Mouse (Mus musculus) thymus, adult 18-20 months (tissue): ENCODE measurements around the gene Arhgef17.

Experiments used
- DNase-seq, 2 experiments: peaks; one replicate each; pipeline ENCODE4 v3.0.0; 2022; ENCODE audit warnings: mixed read lengths in 2 of 2

Gene Arhgef17

GRCm38 (mm10) chr7:100938106-100938505 lies 6.2 kb upstream of the Arhgef17 start:
- no peak for DNase-seq

- no peak for DNase-seq
Observed at GRCm38 (mm10) chr7:100937481-100937880, 5.6 kb upstream of the Arhgef17 start.

DNA sequence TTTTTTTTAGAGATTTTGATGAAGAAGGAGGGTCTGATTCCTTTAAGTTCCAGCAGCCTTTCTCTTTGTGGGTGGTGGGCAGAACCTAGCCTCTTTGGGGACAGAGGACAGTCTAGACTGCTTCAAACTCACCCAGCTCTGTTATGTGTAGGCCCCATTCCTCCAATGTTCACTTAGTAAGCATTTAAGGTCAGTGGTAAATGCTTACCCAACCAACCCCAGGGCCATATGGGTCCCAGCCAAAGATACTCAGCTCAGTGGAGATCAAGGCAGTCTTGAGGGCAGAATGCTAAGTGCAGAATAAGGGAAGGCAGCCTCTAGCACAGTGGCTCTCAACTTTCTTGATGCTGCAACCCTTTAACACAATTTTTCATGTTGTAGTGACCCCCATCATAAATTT lies 1.6 kb upstream of the Arhgef17 start:
- no peak for DNase-seq

DNA sequence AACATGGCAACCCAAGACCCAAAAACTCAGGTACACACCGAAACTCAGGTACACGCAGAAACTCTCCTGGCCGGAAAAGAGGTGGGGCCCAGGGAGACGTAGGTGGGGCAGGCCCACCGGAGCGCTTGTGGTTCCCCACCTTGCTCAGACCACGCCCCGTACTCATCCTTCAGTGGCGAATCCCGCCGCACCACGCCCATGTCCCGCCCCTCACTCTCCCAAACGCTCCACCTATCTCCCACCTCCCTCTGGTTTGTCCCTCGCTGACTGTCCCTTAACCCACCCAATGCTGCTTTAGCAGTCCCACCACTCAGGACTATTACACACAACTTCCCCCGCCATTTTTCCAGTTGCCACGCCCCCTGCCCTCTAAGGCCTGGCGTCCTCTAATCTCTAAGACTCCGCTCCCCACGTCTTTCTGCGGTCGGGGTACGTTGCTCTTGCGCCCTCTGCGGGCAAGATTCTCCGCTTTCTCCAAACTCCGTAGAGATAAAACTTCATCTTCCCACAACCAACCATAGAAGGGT lies 637 bp upstream of the Arhgef17 start:
- DNase-seq: peak; percentile 65 to 76

DNA sequence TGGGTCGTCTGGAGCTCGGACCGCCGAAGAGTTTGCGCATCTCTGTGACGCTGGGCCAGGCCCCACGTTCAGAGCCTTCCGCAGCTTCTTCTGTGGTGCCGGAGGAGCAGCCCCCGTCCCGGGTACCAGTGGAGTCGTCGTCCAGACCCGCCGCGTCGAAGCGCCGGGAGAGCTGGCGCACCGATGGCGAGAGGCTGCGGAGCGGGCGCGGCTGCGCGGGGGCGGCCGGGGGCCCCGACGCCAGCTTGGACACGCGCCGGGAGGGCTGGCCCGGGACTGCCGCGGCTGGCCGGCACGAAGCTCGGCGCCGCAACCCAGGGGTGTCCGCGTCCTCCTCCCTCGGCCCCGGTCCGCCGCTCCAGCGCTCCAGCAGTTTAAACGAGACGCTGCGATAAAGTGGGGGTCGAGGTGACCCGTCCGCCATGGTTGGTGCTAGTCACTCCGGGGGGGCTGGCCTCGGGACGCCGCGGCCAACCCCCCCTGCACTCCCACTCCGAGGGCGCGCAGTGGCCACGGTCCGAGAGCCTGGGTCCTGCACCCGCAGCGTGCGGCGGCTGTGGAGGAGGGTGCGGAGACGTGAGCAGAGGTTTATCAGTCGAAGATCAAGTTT lies 486 bp downstream of the Arhgef17 start:
- DNase-seq: no peak

GRCm38 (mm10) chr7:100930619-100931315 lies 1.1 kb downstream of the Arhgef17 start:
- DNase-seq: no peak

- no peak for DNase-seq
Observed at GRCm38 (mm10) chr7:100929639-100930303, 2.1 kb downstream of the Arhgef17 start.

GRCm38 (mm10) chr7:100928456-100928855 lies 3.5 kb downstream of the Arhgef17 start:
- DNase-seq: no peak

DNA sequence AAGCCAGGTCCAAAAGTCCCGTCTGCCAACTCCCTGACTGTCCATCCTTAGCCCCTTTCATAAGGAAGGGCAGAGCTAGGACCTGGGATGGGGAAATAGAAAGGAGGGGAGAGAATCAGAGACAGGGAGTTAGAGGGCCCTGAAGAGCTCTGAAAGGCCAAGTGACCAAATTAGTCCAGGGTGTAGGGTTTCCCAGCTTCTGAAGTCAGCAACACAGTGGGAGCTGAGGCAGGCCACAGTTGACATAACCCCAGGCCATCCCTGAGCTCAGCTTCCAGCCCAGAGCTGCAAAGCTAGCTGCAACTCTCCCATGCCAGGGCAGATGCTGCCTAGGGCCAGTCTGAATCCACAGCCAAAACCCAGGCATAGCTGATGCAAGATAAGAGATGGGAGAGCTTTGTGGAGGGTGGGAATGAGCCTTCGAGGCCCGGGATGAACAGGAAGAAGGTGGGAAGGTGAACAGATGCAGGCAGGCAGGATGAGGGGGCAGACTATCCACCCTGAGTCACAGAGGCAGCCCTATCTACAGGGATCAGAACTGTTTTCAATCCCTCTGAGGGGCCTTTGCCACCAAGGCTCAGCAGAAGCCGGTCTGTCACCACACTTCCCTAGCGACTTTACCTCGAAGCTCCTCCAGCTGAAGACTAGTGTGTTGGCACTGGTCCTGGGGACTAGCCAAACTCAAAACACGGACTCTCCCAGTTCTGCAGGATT lies 4.5 kb downstream of the Arhgef17 start:
- DNase-seq: no peak

- DNase-seq: no peak
Observed at GRCm38 (mm10) chr7:100926311-100926923, 5.5 kb downstream of the Arhgef17 start.

- DNase-seq: no peak
Observed at GRCm38 (mm10) chr7:100924674-100925445, 7.0 kb downstream of the Arhgef17 start.

DNA sequence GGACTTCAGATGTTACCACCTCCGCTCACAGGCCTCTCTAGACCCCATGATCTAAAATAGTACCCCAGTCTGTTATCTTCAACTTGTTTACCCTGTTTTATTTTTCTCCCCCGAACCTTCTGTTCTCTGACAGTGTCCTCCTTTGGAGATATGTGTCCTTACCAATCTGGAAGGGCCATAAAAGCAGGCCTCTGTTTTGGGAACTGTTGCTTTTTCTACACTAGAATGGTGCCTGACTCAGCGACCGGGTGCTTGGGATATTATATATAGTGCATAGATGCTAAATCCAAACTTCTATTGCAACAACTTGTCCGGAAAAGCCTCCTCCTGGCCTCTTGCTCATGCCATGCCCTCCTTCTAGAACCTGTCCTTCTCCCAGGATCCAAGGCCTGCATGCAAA lies 7.7 kb downstream of the Arhgef17 start:
- no peak for DNase-seq

DNA sequence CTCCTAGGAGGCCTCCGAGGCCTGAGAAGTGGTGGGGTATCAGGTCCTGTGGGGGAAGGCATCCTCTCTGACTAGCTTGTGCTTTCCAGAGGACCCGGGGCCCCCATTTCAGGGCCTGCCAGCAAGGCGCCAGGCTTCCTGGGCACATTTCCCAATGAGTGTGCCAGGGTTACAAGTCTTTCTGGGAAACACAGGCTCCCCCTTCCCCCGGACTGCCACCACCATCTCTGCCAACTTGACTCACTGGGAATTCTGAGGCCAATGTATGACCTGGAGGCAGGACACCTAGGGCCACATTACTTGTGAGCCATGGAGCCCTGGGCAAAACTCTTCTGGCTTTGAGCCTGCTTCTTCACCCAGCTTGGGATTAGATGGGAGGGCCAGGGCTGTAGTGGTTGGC lies 9.0 kb downstream of the Arhgef17 start:
- DNase-seq: no peak

GRCm38 (mm10) chr7:100921289-100921688 lies 10.6 kb downstream of the Arhgef17 start:
- DNase-seq: no peak

GRCm38 (mm10) chr7:100919809-100920107 lies 12.1 kb downstream of the Arhgef17 start:
- no peak for DNase-seq

GRCm38 (mm10) chr7:100919006-100919808 lies 12.7 kb downstream of the Arhgef17 start:
- no peak for DNase-seq

DNA sequence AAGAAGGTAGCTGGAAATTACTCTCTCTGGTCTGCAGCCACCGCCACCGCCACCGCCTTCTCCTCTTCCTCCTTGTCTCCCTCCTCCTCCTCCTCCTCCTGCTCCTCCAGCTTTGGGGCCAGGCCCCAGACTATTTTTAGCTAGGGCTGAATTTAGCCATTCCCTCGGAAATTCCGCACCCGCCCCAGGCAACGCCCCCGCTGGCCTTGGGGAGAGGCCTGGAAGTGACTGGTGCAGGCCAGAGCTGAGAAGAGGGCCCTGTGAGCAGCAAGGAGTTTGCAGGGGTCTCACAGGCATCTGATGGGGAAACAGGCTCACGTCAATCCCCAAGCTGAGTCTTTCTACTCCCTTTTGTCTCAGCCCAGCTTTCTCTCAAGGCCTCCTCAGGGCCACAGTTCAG lies 13.7 kb downstream of the Arhgef17 start:
- DNase-seq: no peak

GRCm38 (mm10) chr7:100917751-100918150 lies 14.2 kb downstream of the Arhgef17 start:
- DNase-seq: no peak

DNA sequence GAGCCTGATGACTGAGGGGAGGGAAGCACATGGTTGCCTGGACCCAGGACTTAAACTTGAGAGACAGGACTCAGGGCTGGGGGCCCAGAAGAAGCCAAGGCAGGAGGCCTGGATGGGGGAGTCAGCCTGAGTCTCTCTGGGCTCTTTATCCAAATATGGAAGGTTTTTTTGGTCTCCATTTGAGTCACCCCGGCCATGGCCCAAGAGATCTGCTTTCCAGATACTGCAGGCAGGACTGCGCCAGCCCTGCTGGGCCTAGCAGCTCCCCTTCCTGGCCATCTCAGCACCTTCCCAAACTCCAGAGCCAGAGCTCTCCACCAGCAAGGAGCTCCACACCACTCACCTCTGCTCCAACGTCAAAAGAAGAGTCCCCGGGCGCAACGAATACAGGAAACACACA lies 15.4 kb downstream of the Arhgef17 start:
- no peak for DNase-seq

DNA sequence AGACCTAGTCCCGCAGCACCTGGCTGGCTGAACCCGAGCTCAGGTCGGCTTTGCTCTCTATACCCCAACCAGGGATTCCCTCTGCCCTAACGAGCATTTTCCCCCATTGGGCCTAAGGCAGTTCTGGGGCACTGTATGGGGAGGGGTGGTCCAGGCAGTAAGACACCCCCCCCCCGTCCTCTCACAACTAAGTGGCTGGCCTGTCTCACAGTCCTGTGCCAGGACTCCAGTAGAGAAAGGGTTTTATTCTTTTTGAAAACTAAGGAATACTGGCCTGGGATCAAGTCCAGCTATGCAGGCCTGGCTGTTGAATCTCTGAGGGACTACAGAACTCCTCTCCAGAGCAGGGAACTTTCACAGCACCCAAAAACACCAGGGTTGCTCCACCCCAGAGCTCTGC lies 16.7 kb downstream of the Arhgef17 start:
- DNase-seq: no peak

DNA sequence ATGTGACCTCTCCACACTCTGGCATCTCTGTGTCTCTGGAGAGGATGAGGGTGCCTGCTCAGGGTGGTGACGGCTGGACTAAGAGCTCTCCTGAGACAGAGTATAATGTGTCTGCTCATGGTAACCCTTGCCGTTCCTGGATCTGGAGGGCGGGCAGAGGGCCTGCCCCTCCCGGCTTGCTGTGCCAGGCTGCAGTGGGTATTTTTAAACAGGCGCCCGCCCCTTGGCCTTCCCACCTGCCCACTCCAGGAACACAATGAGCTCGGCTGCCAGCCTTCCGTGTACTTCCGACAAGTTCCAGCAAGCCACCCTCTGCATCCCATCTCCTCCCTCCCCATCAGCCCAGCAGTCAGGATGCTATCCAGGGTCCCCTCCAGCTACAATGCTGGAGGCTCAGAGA lies 20.1 kb downstream of the Arhgef17 start:
- DNase-seq: no peak
